Mouse (Mus musculus) urinary bladder, postnatal 36 days (tissue): ENCODE measurements around the gene Anxa7.

Experiments used
- DNase-seq, 2 experiments: peaks; one replicate each; pipeline ENCODE4 v3.0.0; 2022; ENCODE audit warnings: low spot score in 2 of 2, mixed read lengths in 1 of 2

Gene Anxa7

DNA sequence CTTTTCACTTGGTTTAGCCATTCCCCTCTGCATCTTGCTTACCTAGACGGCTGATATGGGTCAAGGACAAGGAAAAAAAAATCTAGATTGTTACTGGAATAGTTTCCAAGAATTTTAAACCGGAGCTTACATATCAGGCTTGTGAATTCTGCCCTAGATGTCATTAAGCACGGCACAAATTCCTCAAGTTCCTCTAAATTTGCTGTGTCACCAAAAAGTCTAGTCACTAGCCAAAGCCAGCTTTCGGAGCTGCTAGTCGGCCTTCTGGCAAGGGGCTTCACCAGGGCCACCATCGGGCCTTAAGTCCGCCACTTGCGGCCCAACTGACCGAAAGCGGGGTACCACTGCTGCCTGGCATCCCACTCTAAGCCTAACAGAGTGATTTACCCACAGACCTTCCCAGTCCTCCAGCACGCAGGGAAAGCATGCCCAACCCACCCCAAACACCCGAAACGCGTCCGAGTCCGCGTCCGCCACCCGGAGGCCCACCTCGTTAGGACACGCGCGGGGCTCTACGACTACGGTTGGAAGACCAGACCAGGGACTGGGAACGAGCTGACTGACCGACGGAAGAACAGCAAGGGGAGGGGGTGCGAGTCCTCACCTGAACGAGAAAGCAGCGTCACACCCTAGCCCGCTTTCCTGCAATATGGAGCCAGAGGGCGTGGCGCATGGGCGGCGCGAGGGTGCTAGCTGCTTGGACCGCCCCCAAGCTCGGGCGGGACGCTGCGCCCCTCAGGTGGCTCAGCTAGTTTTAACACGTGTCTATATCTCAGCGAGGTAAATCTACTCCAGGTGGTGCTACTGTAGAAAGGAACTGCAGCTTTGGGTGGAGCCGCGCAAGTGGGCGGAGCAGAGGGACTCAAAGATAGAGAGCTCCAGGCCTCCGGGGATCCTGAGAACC, at the start of gene Anxa7:
Gene Anxa7 (minus strand): TSS at position 843 of the 904 bp plus-strand sequence.
- DNase-seq = peak; percentile 82 to 87

DNA sequence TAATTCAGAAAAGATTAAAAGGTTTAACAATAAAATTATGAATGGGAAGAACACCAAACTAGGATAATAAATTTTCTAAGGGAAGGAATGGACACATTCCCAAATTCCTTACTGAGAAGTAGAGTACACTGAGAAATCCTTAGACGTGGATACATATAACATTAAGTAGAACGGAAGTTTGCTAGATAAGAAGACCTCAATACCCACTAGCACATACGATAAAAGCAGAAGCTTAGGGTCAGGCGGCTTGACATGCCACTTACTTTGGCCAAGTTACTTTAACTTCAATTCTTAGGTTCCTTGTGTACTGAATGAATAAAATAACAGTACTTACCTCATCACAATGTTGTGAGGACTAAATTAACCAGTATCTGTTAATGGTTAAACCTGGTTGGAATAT, 49.7 kb upstream of the Anxa7 start:
- no peak for DNase-seq

DNA sequence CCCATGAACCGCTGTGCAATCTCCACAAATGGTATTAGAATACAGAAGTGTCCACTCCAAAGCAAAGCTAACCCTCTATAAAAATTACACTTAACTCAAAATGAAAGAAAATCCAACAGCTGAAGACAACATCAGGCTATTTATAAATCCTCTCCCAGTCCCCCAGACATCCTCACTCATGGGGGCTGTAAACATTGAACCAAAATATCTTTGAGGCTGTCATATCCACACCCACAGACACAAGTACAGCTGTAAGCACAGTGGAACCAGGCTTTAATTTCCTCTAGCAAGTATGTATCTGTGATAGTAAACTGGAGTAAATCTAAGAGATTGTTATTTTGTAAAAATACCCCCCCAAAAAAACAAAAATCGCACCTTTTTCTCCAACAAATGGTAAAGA, 40.2 kb upstream of the Anxa7 start:
- DNase-seq = no peak

DNA sequence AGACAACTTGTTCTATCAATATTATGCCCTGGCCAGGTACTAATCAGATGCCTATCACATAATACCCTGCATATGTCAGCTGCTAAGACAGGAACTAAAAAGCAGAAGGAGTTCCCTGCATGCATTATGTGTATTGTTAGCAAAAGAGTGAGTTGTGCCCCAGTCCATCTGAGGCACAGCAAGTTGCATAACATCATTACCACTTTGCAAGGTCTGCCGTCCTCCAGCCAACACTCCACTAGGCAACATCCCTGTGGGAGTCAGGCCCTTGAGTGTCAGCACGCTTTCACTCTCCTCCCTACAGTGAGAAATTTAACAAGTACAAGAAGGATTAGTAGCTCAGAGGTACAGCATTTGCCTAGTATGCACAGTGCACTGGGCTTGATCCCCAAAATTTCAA, 28.5 kb upstream of the Anxa7 start:
- DNase-seq = no peak

DNA sequence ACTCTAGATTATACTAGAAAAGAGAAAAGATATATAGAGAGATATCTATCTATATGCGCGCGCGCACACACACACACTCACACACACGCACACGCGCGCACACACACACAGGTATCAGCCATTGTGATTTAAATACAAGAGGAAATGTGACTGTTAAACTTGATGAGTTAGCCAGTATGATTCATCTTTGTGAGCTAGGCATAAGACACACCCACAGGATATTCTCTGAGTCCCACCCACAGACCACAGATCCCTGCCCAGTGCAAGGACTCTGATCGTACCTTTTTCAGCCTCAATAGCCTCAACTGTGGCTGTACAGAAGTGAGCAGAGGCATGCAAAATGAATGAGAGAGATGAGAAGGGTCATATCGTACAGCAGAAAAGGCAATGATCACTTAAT, 23.0 kb upstream of the Anxa7 start:
- no peak for DNase-seq

DNA sequence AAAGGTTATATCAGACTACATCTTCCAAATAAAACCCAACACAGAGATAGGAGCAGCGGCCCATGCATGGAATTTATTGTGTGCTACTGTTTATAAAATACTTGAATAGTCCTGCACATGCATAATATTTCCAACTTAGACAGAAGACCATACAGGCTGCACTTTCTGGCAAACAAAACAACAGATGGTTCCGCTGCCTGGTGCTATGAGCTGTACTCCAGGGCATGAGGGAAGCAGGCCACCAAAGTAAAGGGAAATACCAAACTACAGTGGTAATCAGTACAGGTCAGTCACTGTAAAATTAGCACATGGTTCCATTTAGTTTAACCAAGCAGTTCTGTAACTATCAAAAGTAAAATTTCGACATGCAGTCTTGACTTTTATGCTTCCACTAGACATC, 20.0 kb upstream of the Anxa7 start:
- DNase-seq = no peak

DNA sequence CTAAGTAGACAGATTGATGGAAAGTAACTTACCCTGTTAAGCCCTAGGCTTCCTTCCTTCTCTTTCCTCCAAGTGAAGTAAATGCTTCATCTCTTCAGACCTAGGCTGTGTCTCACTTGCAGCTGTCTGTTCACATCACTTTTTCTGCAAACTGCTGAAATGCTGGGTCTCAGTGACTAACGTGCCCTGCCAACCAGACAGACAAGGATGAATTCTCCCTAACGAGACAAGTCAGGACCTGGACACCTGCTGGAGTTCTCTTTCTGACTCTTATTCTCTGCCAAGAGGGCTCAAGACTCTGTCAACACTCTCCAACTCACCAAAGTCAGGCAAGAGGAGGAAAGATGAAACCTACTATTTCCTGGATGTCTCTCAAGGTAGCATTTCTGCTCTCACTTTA, 16.7 kb upstream of the Anxa7 start, which contains the start of gene Mss51:
Gene Mss51 (minus strand): TSS at position 299 of the 400 bp plus-strand sequence.
- DNase-seq = no peak

DNA sequence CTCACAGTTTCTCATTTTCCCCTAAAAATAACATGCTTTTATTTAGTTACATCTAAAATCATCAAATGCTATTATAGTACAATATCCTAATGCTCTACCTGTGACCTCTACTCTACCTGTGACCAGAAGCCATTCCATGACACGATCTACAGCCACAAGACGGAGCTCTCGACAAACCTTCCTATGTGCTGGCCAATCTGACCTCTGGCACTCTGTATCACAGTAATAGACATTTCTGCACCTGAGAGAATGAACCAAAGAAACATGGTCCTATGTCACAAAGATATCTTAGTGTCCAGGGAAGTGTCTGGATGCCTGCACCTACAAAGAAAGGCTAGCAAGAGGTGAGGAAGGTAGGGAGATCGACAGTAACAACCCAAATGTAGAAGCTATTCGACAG, 6.1 kb upstream of the Anxa7 start:
- no peak for DNase-seq

DNA sequence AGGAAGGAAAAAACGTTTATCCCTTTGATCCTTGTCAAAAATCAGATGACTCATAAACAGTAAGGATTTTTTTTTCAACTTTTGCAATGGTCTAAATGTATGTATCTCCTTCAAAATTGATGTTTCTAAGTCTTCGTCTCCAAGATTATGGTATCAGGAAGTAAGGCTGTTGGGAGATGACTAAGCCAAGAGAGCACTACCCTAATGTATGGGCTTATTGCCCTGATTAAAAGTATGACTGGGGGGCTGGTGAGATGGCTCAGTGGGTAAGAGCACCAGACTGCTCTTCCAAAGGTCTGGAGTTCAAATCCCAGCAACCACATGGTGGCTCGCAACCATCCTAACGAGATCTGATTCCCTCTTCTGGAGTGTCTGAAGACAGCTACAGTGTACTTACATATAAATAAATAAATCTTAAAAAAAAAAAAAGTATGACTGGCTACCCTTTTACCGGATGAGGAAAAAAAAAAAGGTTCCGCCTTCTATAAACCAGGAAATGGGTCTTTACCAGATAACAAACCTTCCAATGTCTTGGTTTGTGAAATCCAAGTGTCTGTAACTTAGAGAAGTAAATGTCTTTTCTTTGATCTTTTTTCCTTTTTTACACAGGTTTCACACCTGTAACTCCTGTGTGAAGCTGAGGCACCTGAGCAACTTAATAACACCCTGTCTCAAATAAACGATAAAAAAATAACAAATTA, 2.3 kb upstream of the Anxa7 start:
- no peak for DNase-seq

DNA sequence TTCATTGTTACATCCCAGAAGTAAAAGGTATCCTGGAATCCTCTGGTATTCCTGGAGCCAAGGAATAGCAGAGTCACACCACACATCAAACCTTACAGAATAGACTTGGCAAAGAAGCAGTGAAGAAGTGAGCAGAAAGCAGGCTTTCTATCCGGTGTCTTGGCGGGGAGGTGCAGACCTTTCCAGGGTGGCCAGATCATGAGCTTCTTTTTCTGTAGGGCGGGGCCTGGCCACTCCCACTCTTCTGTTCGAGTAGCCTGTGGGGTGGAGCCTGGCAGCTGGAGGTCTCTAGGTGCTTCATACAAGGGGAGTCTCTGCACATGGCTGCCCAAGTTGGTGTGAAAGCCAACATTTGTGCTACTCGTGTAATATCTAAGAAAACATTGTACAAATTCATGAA, 1.3 kb upstream of the Anxa7 start:
- no peak for DNase-seq

DNA sequence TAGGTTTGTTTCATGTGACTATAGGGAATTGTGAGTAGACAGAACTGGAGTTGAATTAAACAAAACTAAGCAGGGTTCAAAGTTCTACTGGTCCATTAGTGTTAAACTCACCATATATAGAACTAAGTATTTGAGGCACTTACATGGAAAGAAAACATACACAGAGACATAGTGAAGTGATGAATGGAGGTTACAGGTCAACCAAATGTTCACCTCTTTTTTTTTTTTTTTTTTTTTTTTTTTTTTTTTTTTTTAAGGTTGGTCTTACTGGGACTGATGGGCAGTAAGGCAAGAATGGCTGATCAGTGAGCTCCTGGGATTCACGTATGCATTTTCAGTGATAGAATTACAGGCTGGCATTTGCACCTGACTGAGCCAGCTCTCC, 254 bp upstream of the Anxa7 start:
- no peak for DNase-seq

DNA sequence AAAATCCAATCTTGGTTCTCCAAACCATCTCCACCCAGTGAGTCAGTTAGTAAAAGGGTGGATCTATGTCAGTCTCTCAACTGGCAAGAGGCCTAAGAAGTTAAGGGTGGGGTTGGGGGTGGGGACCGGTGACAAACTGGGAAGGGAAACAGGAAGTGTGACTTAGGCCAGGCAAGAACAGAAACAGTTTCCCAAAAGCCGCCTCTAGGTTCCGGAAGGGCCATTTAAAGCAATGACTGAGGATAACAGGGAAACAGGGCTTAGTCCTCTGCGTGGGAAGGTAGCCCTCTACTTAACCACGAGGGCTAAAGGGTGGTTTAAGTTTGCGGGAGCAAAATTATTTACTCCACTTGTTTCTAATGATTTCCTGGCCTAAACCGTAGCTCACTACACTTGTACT, 1.1 kb downstream of the Anxa7 start:
- DNase-seq = peak; percentile 46 to 65

DNA sequence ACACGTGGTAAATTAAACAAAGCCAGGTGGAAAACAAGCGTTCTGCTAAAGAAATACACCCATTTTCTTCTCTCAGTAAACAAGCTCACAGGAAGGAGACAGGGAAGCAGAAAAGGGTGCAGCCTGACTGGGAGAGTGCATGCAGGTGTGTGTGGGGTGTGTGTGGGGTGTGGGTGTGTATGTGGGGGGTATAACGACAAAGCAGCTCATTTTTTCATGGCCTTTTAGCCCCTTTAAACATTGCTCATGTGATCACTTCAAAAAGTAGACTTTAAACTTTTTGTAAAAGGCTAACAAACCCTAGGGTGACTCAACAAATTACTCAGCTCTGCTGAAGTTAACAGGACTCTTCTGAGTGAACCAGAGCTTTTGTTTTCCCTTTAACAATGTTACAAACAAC, 1.5 kb downstream of the Anxa7 start:
- no peak for DNase-seq

DNA sequence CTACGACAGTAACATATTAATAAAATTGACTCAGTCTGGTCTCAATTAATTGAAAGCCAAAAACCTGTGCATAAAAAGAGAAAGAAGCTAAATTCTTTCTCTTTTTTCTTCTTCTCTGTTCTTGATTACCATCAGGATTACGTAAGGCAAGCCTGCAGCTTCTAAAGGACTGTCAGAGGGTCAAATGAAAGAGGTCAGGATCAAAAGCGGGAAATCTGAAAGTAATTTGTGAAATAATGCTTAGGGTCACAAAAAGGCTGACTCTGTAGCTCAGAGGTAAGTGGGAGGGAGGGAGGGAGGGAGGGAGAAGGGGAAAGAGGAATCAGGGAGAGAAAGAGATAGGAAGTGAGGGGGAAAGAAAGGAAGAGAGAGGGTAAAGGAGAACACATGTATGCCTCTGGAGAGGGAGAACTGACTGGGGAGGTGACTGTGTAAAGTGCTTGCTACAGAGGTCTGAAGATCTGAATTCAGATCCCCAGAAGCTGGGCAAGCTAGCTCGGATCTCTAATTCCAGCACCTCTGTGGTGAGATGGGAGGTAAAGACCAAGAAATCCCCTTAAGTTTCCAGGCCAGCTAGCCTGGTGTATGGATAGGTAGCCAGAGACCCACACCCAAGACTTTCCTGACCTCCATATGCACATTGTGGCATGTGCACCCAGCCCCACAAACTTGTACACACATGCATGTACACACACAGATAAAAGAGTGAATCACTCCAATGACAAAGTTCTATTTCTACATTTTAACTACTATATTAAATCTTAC, 2.5 kb downstream of the Anxa7 start:
- no peak for DNase-seq

DNA sequence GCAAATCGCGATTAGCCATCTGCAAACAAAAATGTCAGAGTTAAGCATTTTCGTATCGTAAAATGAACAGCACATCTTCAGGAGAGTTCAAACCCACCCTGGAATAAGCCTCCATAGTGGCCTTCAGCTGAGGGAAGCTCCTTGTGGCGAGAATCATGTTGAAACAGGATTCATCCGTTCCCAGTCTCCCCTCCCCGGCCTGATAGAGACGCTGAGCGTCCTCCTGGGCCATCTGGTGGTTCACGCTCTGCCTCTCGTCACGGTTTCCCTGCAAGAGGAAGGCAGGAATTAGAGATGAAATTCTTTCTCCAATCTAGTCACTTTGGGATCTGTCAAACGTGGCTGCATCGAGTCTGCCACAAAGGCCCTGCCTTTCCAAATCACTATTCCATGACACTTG, 19.7 kb downstream of the Anxa7 start:
- no peak for DNase-seq

DNA sequence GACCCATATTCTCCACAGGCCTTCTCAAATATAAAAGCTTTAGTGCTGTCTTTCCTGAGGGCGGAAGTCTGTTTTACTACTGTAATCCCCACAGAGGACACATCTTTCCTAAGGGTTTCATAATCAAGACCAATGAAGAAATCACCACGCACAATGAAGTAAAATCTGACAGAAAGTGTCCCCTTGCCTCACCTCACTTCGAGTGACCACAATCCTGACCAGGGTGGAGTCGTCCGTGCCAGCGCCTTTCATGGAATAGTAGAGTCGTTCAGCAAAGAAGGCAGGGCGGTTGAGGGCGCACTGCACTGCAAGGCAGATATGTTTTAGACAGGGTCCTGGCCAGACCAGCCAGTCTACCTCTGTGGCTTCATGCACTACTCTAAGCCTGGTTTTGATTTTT, 21.6 kb downstream of the Anxa7 start:
- no peak for DNase-seq

DNA sequence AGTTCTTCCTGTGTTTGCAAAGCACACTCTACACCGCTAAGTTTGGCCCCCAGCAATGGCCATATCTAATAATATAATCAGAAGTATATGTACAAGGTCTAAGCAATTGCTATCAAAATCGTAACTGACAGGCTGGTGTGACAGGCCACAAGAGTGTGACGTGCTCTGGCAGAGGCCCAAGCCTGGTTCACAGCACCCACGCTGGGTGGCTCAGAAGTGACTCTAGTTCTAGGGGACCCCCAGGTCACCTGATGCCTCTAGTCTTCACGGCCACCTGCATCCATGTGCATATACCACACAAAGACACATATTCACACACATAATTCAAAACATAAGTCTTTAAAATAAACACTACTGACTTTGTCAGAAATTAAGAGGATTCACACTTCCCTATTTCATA, 27.0 kb downstream of the Anxa7 start:
- no peak for DNase-seq

DNA sequence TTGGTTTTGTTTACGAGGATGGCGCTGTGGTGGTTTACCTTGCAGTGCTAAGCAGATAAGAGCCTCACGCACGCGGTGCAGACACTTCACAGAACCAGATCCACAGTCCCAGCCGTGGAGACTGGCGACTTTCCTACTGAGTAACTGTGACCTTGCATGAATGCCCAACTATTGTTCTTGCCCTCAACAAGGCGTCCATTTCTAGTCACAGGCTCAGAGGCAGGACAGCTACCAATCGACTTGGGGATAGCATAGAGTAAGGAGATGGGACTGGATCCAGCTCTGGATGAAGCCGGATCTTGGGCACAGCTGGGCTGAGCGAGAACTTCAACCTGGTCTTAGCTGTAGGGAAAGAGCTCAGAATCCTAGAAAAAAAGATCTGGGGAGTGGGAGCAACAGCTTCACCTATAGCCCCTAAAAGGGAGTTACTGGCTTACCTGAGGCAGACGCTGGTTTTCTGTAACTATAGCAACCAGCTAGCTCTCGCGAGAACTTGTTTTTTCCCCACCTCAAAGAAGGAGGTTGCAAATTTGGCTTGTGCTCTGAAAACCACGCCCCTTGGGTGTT, 28.1 kb downstream of the Anxa7 start, which contains the start of gene Cfap70:
Gene Cfap70 (minus strand): TSS at position 462 of the 567 bp plus-strand sequence.
- DNase-seq = peak; percentile 65 to 67

DNA sequence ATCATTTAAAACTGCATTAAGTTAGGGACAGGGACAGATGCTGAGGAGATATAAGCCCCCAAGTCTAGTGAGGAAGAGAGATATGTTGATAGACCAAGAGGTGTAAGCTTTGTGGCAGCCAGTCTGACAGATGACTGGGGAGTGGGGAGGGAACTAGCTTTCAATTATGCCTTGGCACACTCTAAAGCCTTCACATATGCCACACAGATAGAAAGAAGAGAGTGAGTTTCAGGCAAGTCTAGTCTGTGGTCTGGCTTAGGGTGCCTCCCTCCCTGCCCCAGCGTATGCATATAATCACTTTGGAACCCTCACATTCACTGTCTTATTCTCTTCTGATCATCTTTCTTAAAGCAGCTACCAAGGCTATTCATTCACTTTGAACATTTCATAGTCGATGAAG, 28.6 kb downstream of the Anxa7 start:
- DNase-seq = no peak

DNA sequence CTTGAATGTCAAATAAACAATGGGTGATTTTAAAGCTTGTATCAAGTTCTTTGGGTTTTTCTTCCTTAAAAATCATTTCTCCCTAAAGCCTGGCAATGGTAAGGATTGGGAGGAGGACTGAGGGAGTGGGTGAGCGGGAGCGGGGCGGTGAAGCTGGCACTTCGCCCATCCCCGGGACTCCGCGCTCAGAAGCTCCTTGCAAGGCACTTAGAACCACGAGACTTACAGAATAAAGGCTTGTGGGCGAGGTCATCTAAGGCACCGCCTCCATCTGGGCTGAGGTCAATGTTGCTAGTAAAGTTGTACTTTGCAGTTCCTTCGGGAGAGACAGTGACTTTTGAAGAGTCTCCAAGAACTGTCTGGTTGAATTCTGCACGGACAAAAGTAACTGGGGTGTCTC, 32.7 kb downstream of the Anxa7 start:
- DNase-seq = no peak

DNA sequence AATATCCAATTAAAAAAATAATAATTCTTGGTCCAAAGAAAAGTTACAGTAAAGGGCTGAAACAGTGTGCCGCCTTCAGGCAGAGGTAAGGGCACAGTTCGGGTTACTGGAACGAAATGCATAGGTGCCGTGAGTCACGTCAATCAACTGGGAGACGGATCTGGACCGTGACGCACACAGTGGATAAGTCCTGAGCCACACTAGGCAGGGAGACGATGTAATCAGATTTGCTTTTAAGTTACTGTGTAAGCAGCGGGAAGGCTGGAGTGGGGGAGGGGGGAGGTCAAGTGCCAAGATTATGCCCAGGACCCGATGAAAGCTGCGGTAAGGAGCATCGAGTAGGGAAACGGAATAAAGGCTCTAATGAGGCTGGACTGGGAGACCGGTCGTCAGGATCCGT, 37.7 kb downstream of the Anxa7 start:
- DNase-seq = no peak

DNA sequence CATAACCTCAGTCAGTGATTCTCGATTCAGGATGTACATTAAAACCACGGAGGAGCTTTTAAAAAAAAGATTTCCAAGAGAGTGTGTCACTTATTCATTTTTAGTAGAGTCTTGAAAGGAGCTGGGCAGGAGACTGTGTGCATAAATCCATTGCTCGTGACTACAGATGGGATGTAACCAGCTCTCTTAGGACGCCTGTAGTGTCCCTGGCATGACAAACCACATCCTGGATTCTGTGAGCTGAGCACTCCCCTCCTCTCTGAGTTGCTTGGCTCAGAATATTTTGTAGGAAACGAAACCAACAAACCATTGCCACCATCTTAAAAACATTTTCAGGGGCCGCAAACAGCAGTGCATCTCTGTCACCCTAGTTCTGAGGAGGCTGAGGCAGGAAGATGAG, 43.0 kb downstream of the Anxa7 start:
- DNase-seq = no peak
